Mouse (Mus musculus): ENCODE results near the gene Dpm2.

DNA sequence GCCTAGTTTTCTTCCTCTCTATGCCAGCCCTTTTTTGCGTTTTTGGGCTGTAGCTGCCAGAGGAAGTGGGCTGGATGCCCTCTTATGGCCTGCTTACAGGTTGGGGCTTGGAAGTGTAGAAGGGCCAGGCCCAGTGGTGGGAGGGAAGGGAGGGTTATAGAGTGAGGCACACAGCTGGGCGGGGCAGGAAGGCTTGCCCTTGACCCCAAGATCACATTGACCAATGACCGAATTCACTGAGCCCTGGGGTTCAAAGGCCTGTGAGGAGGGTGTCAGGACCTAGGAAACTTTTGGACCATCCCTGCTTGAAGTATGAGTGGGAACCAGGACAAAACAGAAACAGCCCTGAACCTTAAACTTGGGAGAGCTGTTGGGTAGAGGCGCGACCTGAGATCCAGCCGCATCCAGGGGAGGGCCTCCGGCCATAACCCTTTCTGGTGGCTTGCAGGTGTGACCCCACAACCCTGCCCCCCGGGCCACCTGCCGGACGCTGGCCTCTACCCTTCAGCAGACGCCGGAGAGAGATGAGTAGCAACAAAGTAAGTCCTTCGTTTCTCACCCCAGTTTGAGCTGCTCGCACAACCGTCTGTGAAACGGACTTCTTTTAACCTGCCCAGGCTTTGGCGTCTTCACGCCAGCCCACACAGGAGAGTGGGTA, 38.2 kb downstream of the Dpm2 start:
- TF ChIP-seq CTCF (IDR thresholded peaks at IDR 0.05; ENCODE audit: control insufficient read depth, insufficient read depth, low read length) (no peak), POLR2A (IDR thresholded peaks at IDR 0.05; ENCODE audit: borderline replicate concordance, control insufficient read depth, low read depth, low read length) (no peak; the same call in 1 of the 2 replicates)

Data from bone marrow, adult 2 months (tissue).